Mouse (Mus musculus) megakaryocyte-erythroid progenitor cell, adult 5-6 weeks (primary cell): ENCODE measurements around the gene Tmem253. TPM values are rescaled to one million over a fixed set of nuclear protein-coding genes. Genes with fewer than 3 reads are reported as not detected.

ENCODE experiments used
- total RNA-seq, 2 experiments: library from RNA; stranded (forward) in 1 of 2; stranded (reverse) in 1 of 2; fragments of 200-1000, 215-1000 nt in 1 of 2; fragments of >200 nt in 1 of 2; fragmentation: Nextera tagmentation in 1 of 2; gene quantifications; 2 replicates each; pipeline ENCODE4 v1.2.3; 2014 to 2017

Gene Tmem253
- total RNA-seq, 2 experiments from 2014 or later: not detected

Other genes with a start within 250 kb of the Tmem253 start
- not detected in 2 replicates for gene Ang4, start 242.1 kb upstream of the Tmem253 start, total RNA-seq (2014; fragmentation: Nextera tagmentation)
- not detected in 2 replicates for gene Ang4, start 242.1 kb upstream of the Tmem253 start, total RNA-seq (2017)
- not detected in 2 replicates for gene AY358078, start 215.6 kb upstream of the Tmem253 start, total RNA-seq (2014; fragmentation: Nextera tagmentation)
- not detected in 2 replicates for gene AY358078, start 215.6 kb upstream of the Tmem253 start, total RNA-seq (2017)
- not detected in 2 replicates for gene Ear6, start 162.0 kb upstream of the Tmem253 start, total RNA-seq (2014; fragmentation: Nextera tagmentation)
- gene Ear6, start 162.0 kb upstream of the Tmem253 start, total RNA-seq (2017): not detected in 2 replicates
- gene Mettl17, start 130.8 kb upstream of the Tmem253 start, total RNA-seq (2014; fragmentation: Nextera tagmentation): 23.4 and 33.9 TPM in 2 replicates
- 9.5 and 13.7 TPM in 2 replicates for gene Mettl17, start 130.8 kb upstream of the Tmem253 start, total RNA-seq (2017)
- gene Slc39a2, start 122.8 kb upstream of the Tmem253 start, total RNA-seq (2014; fragmentation: Nextera tagmentation): 0.69 and 1.4 TPM in 2 replicates
- gene Slc39a2, start 122.8 kb upstream of the Tmem253 start, total RNA-seq (2017): not detected in 2 replicates
- gene Ndrg2, start 101.5 kb upstream of the Tmem253 start, total RNA-seq (2014; fragmentation: Nextera tagmentation): 1.9 and 11.1 TPM in 2 replicates
- gene Ndrg2, start 101.5 kb upstream of the Tmem253 start, total RNA-seq (2017): 2.1 and 3.4 TPM in 2 replicates
- gene Tppp2, start 97.2 kb upstream of the Tmem253 start, total RNA-seq (2014; fragmentation: Nextera tagmentation): not detected in 2 replicates
- not detected in 2 replicates for gene Tppp2, start 97.2 kb upstream of the Tmem253 start, total RNA-seq (2017)
- not detected in 2 replicates for gene Rnase13, start 92.9 kb upstream of the Tmem253 start, total RNA-seq (2014; fragmentation: Nextera tagmentation)
- gene Rnase13, start 92.9 kb upstream of the Tmem253 start, total RNA-seq (2017): not detected in 2 replicates
- 25.4 and 35.5 TPM in 2 replicates for gene Arhgef40, start 30.9 kb upstream of the Tmem253 start, total RNA-seq (2014; fragmentation: Nextera tagmentation)
- gene Arhgef40, start 30.9 kb upstream of the Tmem253 start, total RNA-seq (2017): 5.1 and 39.4 TPM in 2 replicates
- 8.6 and 15.1 TPM in 2 replicates for gene Zfp219, start 5.1 kb downstream of the Tmem253 start, total RNA-seq (2014; fragmentation: Nextera tagmentation)
- gene Zfp219, start 5.1 kb downstream of the Tmem253 start, total RNA-seq (2017): 4.8 and 30.1 TPM in 2 replicates
- not detected in 2 replicates for gene Olfr221, start 26.8 kb downstream of the Tmem253 start, total RNA-seq (2014; fragmentation: Nextera tagmentation)
- not detected in 2 replicates for gene Olfr221, start 26.8 kb downstream of the Tmem253 start, total RNA-seq (2017)
- gene Hnrnpc, start 88.4 kb downstream of the Tmem253 start, total RNA-seq (2014; fragmentation: Nextera tagmentation): 371 and 420 TPM in 2 replicates
- 758 and 809 TPM in 2 replicates for gene Hnrnpc, start 88.4 kb downstream of the Tmem253 start, total RNA-seq (2017)
- 1.2 and 9.1 TPM in 2 replicates for gene Rpgrip1, start 95.0 kb downstream of the Tmem253 start, total RNA-seq (2014; fragmentation: Nextera tagmentation)
- gene Rpgrip1, start 95.0 kb downstream of the Tmem253 start, total RNA-seq (2017): 5.9 and 7.1 TPM in 2 replicates
- gene Supt16, start 181.8 kb downstream of the Tmem253 start, total RNA-seq (2014; fragmentation: Nextera tagmentation): 111 and 153 TPM in 2 replicates
- gene Supt16, start 181.8 kb downstream of the Tmem253 start, total RNA-seq (2017): 297 and 346 TPM in 2 replicates
- gene Chd8, start 242.1 kb downstream of the Tmem253 start, total RNA-seq (2014; fragmentation: Nextera tagmentation): 108 and 137 TPM in 2 replicates
- gene Chd8, start 242.1 kb downstream of the Tmem253 start, total RNA-seq (2017): 52.5 and 86.4 TPM in 2 replicates